In the genomic region with DNA sequence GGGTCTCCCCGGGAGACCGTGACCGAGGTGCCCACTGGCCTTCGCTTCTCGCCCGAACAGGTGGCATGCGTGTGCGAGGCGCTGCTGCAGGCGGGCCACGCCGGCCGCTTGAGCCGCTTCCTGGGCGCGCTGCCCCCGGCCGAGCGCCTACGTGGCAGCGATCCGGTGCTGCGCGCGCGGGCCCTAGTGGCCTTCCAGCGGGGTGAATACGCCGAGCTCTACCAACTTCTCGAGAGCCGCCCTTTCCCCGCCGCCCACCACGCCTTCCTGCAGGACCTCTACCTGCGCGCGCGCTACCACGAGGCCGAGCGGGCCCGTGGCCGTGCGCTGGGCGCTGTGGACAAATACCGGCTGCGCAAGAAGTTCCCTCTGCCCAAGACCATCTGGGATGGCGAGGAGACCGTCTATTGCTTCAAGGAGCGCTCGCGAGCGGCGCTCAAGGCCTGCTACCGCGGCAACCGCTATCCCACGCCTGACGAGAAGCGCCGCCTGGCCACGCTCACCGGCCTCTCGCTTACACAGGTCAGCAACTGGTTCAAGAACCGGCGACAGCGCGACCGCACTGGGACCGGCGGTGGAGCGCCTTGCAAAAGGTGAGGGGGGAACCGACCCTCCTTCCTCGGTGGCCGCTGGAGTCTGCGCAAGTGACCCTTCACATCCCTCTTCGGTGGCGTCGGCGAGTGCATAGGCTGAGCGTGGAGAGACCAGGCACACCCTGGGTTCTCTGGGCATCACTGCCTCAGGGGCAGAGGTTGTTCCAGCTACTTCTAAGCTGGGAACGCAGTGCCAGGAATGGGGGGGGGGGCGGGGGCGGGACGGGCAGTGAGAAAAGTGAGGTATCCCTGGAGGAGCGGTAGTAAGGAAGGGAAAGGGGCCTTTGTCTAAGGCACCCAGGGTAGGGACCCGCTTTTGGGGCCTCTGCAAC, we compare ENCODE assay signal across 8 mouse cellular contexts. TPM values are rescaled to one million over a fixed set of nuclear protein-coding genes. Genes with fewer than 3 reads are reported as not detected.
A peak's percentile ranks its signal among the peaks of the same experiment; 100 is the strongest.
DNase-seq lines count a peak whose midpoint lies in the region; ATAC-seq and TF ChIP-seq lines count a peak whose summit lies in the region.

No protein-coding gene starts in this region.

- peak overlapping the region; percentile 96 for H3K27ac ChIP-seq in heart, adult 2 months
- peak overlapping the region; percentile 99 for H3K27ac ChIP-seq in stomach, embryonic 14.5 days (ENCODE audit: low read length)

- peak; percentile 48 for DNase-seq in right cerebral cortex, postnatal 25 days
- no peak for DNase-seq in right cerebral cortex, adult 18-20 months
- peak; percentile 44 for DNase-seq in brain, adult 2 months (ENCODE audit: low read depth, low spot score)
- peak; percentile 71 to 75 for DNase-seq in heart, adult 2 months
- peak; percentile 63 for DNase-seq in kidney, adult 9 months
- peak; percentile 68 for DNase-seq in lung, postnatal 10 days
- DNase-seq in c-Kit-positive CD71-positive TER-119-positive erythroid progenitor cells, embryonic 14.5 days (ENCODE audit: low spot score): no peak

- no peak for TF ChIP-seq EP300 in heart, adult 2 months (IDR thresholded peaks at IDR 0.05; ENCODE audit: insufficient read depth, low read depth, low read length)

- H3K9me3 ChIP-seq in stomach, embryonic 14.5 days (ENCODE audit: control insufficient read depth, low read depth, low read length): no peaks in the 10 kb centered on the region

- TF ChIP-seq CTCF in heart, adult 2 months (IDR thresholded peaks at IDR 0.05): no peak

- H3K4me3 ChIP-seq in heart, adult 2 months: peak overlapping the region; percentile 85
- H3K4me3 ChIP-seq in stomach, embryonic 14.5 days (ENCODE audit: low read depth, low read length): peak overlapping the region; percentile 80

- H3K27me3 ChIP-seq in heart, adult 2 months (ENCODE audit: control insufficient read depth, insufficient read depth, low read length): no peaks in the 10 kb centered on the region
- H3K27me3 ChIP-seq in stomach, embryonic 14.5 days (ENCODE audit: control insufficient read depth, insufficient read depth, low read length): no peaks in the 10 kb centered on the region

- H3K4me1 ChIP-seq in heart, adult 2 months (ENCODE audit: control insufficient read depth, insufficient read depth, low read length): peaks cover 6% of the 10 kb centered on the region
- peaks cover 24% of the 10 kb centered on the region for H3K4me1 ChIP-seq in stomach, embryonic 14.5 days (ENCODE audit: control insufficient read depth, insufficient read depth, low read length)

- no peak; the same call in 1 of the 2 replicates for TF ChIP-seq POLR2A in heart, adult 2 months (IDR thresholded peaks at IDR 0.05; ENCODE audit: insufficient read depth, low read depth, low read length)

- intact Hi-C loops in heart, adult 2 months (cut with DNase I): no loop called here

- no peak for ATAC-seq in stomach, embryonic 14.5 days (ENCODE audit: insufficient number of reproducible peaks, insufficient read depth, low FRiP score, low read depth)

- H3K9ac ChIP-seq in heart, adult 2 months (ENCODE audit: low read depth, low read length): peak overlapping the region; percentile 89
- peak overlapping the region; percentile 93 for H3K9ac ChIP-seq in stomach, embryonic 14.5 days (replicated peaks; ENCODE audit: low read depth, low read length)

- WGBS in heart, adult 2 months: under 1% methylated on average over 85 of the region's 87 CpGs
- WGBS in stomach, embryonic 14.5 days: under 1% methylated on average over 84 of the region's 87 CpGs

- H3K36me3 ChIP-seq in heart, adult 2 months (ENCODE audit: control insufficient read depth, insufficient read depth, low read length): no peaks in the 10 kb centered on the region; the same call in 1 of the 2 replicates
- H3K36me3 ChIP-seq in stomach, embryonic 14.5 days (ENCODE audit: control insufficient read depth, insufficient read depth, low read length): peaks cover 4% of the 10 kb centered on the region

- H3K4me2 ChIP-seq in stomach, embryonic 14.5 days (replicated peaks; ENCODE audit: low read depth, low read length): peak overlapping the region; percentile 89

- no peaks in the 10 kb centered on the region for H3K79me2 ChIP-seq in heart, adult 2 months (replicated peaks; ENCODE audit: control insufficient read depth, insufficient read depth, low read length)

RNA-seq across cellular contexts. Expression of a gene that starts 0.7 kb away (rescaled TPM):
- 1 to 10 TPM; 7.1 to 8.2 TPM for total RNA-seq in heart, adult 2 months (2021)
- 26.0 and 29.8 TPM in 2 replicates for polyA plus RNA-seq in heart, adult 2 months (2012; rRNA removed)
- 17.4 and 18.6 TPM in 2 replicates for polyA plus RNA-seq in stomach, embryonic 14.5 days (2014; fragmentation: Nextera tagmentation; extraction: Ambion mirVana)

RNA-seq across cellular contexts. Expression of a gene that starts 11.4 kb away (rescaled TPM):
- total RNA-seq in heart, adult 2 months (2021): 100 to 1,000 TPM; 482 to 516 TPM
- polyA plus RNA-seq in heart, adult 2 months (2012; rRNA removed): 1,225 and 1,460 TPM in 2 replicates
- polyA plus RNA-seq in stomach, embryonic 14.5 days (2014; fragmentation: Nextera tagmentation; extraction: Ambion mirVana): 70.9 and 72.0 TPM in 2 replicates

RNA-seq across cellular contexts. Expression of a gene that starts 19.1 kb away (rescaled TPM):
- total RNA-seq in heart, adult 2 months (2021): 10 to 100 TPM; 47.8 to 54.9 TPM
- polyA plus RNA-seq in heart, adult 2 months (2012; rRNA removed): 70.9 and 79.4 TPM in 2 replicates
- polyA plus RNA-seq in stomach, embryonic 14.5 days (2014; fragmentation: Nextera tagmentation; extraction: Ambion mirVana): 14.3 and 16.8 TPM in 2 replicates

RNA-seq across cellular contexts. Expression of a gene that starts 23.1 kb away (rescaled TPM):
- not detected for total RNA-seq in heart, adult 2 months (2021)
- polyA plus RNA-seq in heart, adult 2 months (2012; rRNA removed): 0.09 TPM in 1 of 2 replicates, not detected in the other
- polyA plus RNA-seq in stomach, embryonic 14.5 days (2014; fragmentation: Nextera tagmentation; extraction: Ambion mirVana): 4.6 and 5.7 TPM in 2 replicates

RNA-seq across cellular contexts. Expression of a gene that starts 24.6 kb away (rescaled TPM):
- total RNA-seq in heart, adult 2 months (2021): 1 to 10 TPM; 4.5 to 5.2 TPM
- 3.3 and 5.4 TPM in 2 replicates for polyA plus RNA-seq in heart, adult 2 months (2012; rRNA removed)
- polyA plus RNA-seq in stomach, embryonic 14.5 days (2014; fragmentation: Nextera tagmentation; extraction: Ambion mirVana): 9.1 and 9.5 TPM in 2 replicates

Comparison
In these comparisons a context has a peak if more than half of its experiments do, and no peak if none do; other contexts are left out.
1. DNase-seq: peak in right cerebral cortex, postnatal 25 days (single experiment), brain, adult 2 months (single experiment), heart, adult 2 months (2 of 2), kidney, adult 9 months (single experiment) and lung, postnatal 10 days (single experiment); none in right cerebral cortex, adult 18-20 months (single experiment) and c-Kit-positive CD71-positive TER-119-positive erythroid progenitor cells, embryonic 14.5 days (single experiment).
2. RNA of a gene that starts 11.4 kb away (polyA plus RNA-seq): 1,225 to 1,460 TPM in heart, adult 2 months; 70.9 to 72.0 TPM in stomach, embryonic 14.5 days; every median in the first group is over 10 times any median in the second.